Mouse (Mus musculus): Measurements from ENCODE around the gene Vav2. TPM values are rescaled to one million over a fixed set of nuclear protein-coding genes. Genes with fewer than 3 reads are reported as not detected.

The Vav2 gene
- total and polyA plus RNA-seq, 2 experiments from 2014 or later, result 6.4 to 33.6 TPM

DNA sequence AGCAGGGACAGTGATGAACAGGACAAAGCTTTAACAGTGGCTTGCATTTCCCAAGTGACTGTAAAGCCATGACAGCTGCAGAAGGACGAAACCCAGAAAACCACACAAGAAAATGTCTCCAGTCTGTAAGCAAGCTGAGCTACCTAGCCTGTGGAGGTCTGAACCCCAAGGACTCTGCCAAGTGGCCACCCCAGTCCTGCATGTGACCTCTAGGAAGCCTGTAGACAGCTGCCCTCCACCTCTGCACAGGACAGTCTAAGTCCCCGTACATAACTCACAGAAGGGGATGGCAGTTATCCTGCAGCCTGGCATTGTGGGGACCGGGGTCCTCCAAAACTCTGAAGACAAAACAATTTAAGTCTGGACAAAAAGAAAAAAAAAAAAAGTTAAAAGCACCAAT, 19.1 kb upstream of the Vav2 start:
- peaks cover 40% of the 10 kb centered on the region for H3K36me3 ChIP-seq (ENCODE audit: insufficient read depth, low read length)
- H3K27ac ChIP-seq (ENCODE audit: low read depth, low read length), result no peak overlapping the region
- no peak overlapping the region for H3K4me2 ChIP-seq (ENCODE audit: low read depth, low read length, poor library complexity, severe bottlenecking)
- no peak overlapping the region for H3K4me3 ChIP-seq (ENCODE audit: low read depth, low read length)
- peaks cover 7% of the 10 kb centered on the region; the same call in 1 of the 2 replicates for H3K4me1 ChIP-seq (ENCODE audit: insufficient read depth, low read length)
- 93% methylated on average over 3 of the region's 3 CpGs for WGBS
- no peaks in the 10 kb centered on the region for H3K27me3 ChIP-seq (ENCODE audit: insufficient read depth, low read length)
- DNase-seq (ENCODE audit: low spot score) (no peak), ATAC-seq (ENCODE audit: low FRiP score) (no peak)
- TF ChIP-seq CTCF (IDR thresholded peaks at IDR 0.05), result no peak
- no peak overlapping the region for H3K9ac ChIP-seq (replicated peaks; ENCODE audit: low read length, poor library complexity, severe bottlenecking)
- no peaks in the 10 kb centered on the region for H3K9me3 ChIP-seq (ENCODE audit: low read length)

DNA sequence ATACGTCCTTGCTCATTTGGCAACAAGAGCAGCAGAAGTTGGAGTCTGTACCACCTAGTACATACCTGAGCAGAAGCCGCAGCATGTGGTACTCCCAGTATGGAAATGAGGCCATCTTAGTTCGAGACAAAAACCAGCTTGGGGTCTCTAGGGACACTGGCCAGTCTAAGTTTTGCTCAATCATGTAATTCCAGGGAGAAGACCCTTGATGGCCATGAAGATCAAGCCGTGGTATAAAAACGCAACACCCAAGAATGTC, 16.5 kb upstream of the Vav2 start:
- Histone ChIP-seq H3K27ac (ENCODE audit: low read depth, low read length) (no peak overlapping the region), H3K4me1 (ENCODE audit: insufficient read depth, low read length) (peaks cover 7% of the 10 kb centered on the region; the same call in 1 of the 2 replicates), H3K36me3 (ENCODE audit: insufficient read depth, low read length) (peaks cover 17% of the 10 kb centered on the region), H3K9ac (replicated peaks; ENCODE audit: low read length, poor library complexity, severe bottlenecking) (peak overlapping the region; percentile 68; the same call in 1 of the 2 replicates), H3K4me2 (ENCODE audit: low read depth, low read length, poor library complexity, severe bottlenecking) (peak overlapping the region; percentile 84), H3K27me3 (ENCODE audit: insufficient read depth, low read length) (no peaks in the 10 kb centered on the region), H3K4me3 (ENCODE audit: low read depth, low read length) (peak overlapping the region; percentile 58), H3K9me3 (ENCODE audit: low read length) (no peaks in the 10 kb centered on the region)
- no peak for ATAC-seq (ENCODE audit: low FRiP score)
- DNase-seq (ENCODE audit: low spot score), result no peak
- WGBS, result 75% methylated on average over 5 of the region's 5 CpGs
- TF ChIP-seq CTCF (IDR thresholded peaks at IDR 0.05), result no peak

DNA sequence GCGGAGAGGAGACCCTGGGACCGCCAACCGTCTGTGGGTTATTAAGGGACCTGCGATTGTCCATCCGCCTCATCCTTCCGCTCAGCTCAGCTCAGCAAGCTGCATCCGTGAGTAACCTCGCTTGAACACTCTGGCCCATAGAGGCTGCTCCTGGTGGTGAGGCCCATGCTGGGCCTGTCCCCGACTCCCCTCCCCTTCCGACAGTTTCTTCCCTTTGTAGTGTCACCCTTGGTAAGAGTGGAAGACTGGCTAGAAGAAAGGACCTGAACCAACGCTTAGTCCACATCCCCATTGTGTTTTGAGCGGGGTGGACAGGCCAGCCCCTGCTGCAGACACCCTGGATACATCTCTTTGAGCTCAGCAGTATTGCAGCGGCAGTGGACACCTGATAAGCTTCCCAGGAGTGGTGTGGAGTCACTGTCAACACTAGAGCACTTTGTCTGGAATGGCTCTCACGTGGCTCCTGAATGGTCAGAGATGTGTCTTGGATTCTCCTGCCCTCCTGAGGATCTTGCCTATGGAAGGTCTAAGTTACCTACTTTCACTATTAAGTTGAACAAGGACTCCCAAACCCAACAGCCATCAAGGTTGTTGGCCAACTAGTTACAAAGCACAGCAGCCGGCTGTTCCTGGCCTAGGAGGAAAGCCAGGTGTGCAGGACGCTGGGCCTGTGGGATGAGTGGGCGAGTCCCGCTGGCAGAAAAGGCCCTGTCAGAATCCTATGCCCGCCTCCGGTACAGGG, 16.0 kb upstream of the Vav2 start:
- peaks cover 7% of the 10 kb centered on the region; the same call in 1 of the 2 replicates for H3K4me1 ChIP-seq (ENCODE audit: insufficient read depth, low read length)
- peak; percentile 57 for ATAC-seq (ENCODE audit: low FRiP score)
- H3K4me3 ChIP-seq (ENCODE audit: low read depth, low read length), result peak overlapping the region; percentile 58
- H3K4me2 ChIP-seq (ENCODE audit: low read depth, low read length, poor library complexity, severe bottlenecking), result peak overlapping the region; percentile 84
- no peak; the same call in 1 of the 2 replicates for TF ChIP-seq CTCF (IDR thresholded peaks at IDR 0.05)
- no peak for DNase-seq (ENCODE audit: low spot score)
- H3K9ac ChIP-seq (replicated peaks; ENCODE audit: low read length, poor library complexity, severe bottlenecking), result peak overlapping the region; percentile 68
- peak overlapping the region; percentile 79 for H3K27ac ChIP-seq (ENCODE audit: low read depth, low read length)
- H3K27me3 ChIP-seq (ENCODE audit: insufficient read depth, low read length), result no peaks in the 10 kb centered on the region
- no peaks in the 10 kb centered on the region for H3K9me3 ChIP-seq (ENCODE audit: low read length)
- WGBS, result 30% methylated on average over 20 of the region's 20 CpGs
- H3K36me3 ChIP-seq (ENCODE audit: insufficient read depth, low read length), result peaks cover 12% of the 10 kb centered on the region

DNA sequence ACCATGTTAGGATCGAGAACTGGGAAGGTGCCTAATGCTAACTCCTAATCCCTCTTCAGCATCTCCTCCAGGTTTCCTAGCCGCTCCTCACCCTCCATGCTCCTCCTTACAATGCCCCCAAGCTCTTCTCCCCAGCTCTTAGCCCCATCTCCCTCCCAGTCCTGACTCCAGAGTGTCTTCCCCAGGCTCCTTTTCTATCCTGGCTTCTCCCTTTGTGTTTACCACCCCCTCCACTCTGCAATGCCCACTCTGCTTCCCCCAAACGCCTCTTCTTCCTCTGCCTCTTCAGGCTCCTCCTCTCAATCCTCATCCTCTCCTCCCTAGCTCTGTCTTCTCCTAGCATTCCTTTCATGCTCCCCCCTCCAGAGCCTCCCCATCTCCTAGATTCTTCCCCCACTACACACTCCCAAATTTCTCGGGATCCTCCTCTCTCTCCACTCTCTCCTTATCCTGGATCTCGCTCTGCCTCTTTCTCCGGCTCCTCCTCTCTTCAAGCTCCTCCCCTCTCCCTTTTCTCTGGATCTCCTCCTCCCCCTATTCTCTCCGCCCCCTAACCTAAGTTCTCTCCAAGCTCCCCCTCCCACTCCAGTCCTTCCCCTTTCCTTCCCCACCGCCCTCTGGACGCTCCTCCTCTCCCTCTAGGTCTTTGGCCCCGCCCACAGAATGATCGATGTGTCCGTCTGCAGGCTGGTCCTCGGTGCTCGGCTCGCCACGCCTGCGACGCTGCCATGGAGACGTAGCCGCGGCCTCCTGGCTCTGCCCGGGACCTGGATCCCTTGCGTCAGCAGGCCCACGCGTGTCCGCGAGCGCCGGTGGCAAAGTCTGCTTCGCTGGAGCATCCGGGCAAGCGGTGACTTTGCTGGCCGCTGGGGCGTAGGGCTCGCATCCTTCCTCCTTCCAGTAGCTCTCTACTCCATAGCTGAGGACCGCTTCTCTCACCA, 15.2 kb upstream of the Vav2 start, which contains the start of gene Brd3os:
TSS of gene Brd3os (plus strand) at position 558 of the 941 bp plus-strand sequence.
- H3K4me2 ChIP-seq (ENCODE audit: low read depth, low read length, poor library complexity, severe bottlenecking), result peak within 1 kb of the TSS; percentile 84
- peaks cover 7% of the 10 kb centered on the region; the same call in 1 of the 2 replicates for H3K4me1 ChIP-seq (ENCODE audit: insufficient read depth, low read length)
- no peak for TF ChIP-seq CTCF (IDR thresholded peaks at IDR 0.05)
- ATAC-seq (ENCODE audit: low FRiP score) (peak; percentile 93), DNase-seq (ENCODE audit: low spot score) (peak; percentile 99)
- peak within 1 kb of the TSS; percentile 58 for H3K4me3 ChIP-seq (ENCODE audit: low read depth, low read length)
- under 1% methylated on average over 36 of the region's 36 CpGs for WGBS
- no peaks in the 10 kb centered on the region for H3K27me3 ChIP-seq (ENCODE audit: insufficient read depth, low read length)
- H3K9ac ChIP-seq (replicated peaks; ENCODE audit: low read length, poor library complexity, severe bottlenecking), result peak within 1 kb of the TSS; percentile 68
- H3K36me3 ChIP-seq (ENCODE audit: insufficient read depth, low read length), result 0 out of 2 replicates have a peak, but pooled peaks cover 5% of the 10 kb centered on the region
- no peaks in the 10 kb centered on the region for H3K9me3 ChIP-seq (ENCODE audit: low read length)
- H3K27ac ChIP-seq (ENCODE audit: low read depth, low read length), result peak within 1 kb of the TSS; percentile 79

DNA sequence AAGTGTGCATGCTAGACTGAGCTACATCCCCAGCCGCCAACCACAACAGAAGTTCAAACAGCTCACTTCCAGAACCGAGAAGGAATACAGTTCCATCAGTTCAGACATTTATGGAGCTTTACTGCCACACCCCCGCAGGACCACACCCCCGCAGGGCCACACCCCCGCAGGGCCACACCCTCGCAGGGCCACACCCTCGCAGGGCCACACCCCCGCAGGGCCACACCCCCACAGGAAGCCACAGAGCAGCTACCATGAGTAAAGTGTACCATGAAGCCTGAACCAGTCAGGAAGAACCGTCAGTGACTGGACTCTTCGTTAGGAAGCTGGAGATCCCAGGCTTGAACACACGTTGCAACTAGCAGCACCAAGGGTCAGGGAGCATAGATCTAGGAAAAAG, 11.4 kb upstream of the Vav2 start:
- WGBS, result 26% methylated on average over 11 of the region's 11 CpGs
- Histone ChIP-seq H3K27ac (ENCODE audit: low read depth, low read length) (no peak overlapping the region), H3K27me3 (ENCODE audit: insufficient read depth, low read length) (no peaks in the 10 kb centered on the region), H3K4me3 (ENCODE audit: low read depth, low read length) (no peak overlapping the region), H3K4me1 (ENCODE audit: insufficient read depth, low read length) (peaks cover 5% of the 10 kb centered on the region; the same call in 1 of the 2 replicates), H3K4me2 (ENCODE audit: low read depth, low read length, poor library complexity, severe bottlenecking) (no peak overlapping the region), H3K9me3 (ENCODE audit: low read length) (no peaks in the 10 kb centered on the region), H3K9ac (replicated peaks; ENCODE audit: low read length, poor library complexity, severe bottlenecking) (no peak overlapping the region), H3K36me3 (ENCODE audit: insufficient read depth, low read length) (no peaks in the 10 kb centered on the region)
- DNase-seq (ENCODE audit: low spot score) (no peak), ATAC-seq (ENCODE audit: low FRiP score) (no peak)
- no peak for TF ChIP-seq CTCF (IDR thresholded peaks at IDR 0.05)

All from midbrain, postnatal 0 days (tissue).